In genomic region chr1:33900175-33900574, GRCm38 (mm10) we compare ENCODE assay signal across 19 mouse cellular contexts. TPM values are rescaled to one million over a fixed set of nuclear protein-coding genes. Genes with fewer than 3 reads are reported as not detected.
DNase-seq lines count a peak whose midpoint lies in the region; ATAC-seq lines count a peak whose summit lies in the region.
"Had no signal": no experiment of that assay in that cellular context is flagged by ENCODE, and none has a peak within 500 bp of the region (broad histone marks: within the 10 kb centered on the region; RNA-seq: fewer than 3 reads in every experiment).

No protein-coding gene starts in this region.

- DNase-seq in adrenal gland, adult 2 months, result peak; percentile 60
- DNase-seq in adrenal gland, postnatal 4 days (ENCODE audit: low spot score in 2 of 2), result no peak
- peak; percentile 45 for DNase-seq in lung, postnatal 36 days
- no peak for DNase-seq in lung, postnatal 14 days
- DNase-seq in NIH3T3 (ENCODE audit: low read depth), result peak; percentile 88
- peak; percentile 87 for DNase-seq in fibroblast of lung, adult 2 months (ENCODE audit: low read depth)
- no peak for DNase-seq in cerebellum, postnatal 4 days (ENCODE audit: low spot score in 2 of 2)
- DNase-seq: B cell, adult 2 months; cerebellum, adult 18-20 months; cerebellum, postnatal 36 days; gastrocnemius, postnatal 36 days; heart, postnatal 36 days; kidney, postnatal 36 days; liver, embryonic 13.5 days; lung, embryonic 14.5 days; thymus, postnatal 25 days had no signal

- ATAC-seq in inflammation-experienced regulatory T-cells, adult 6 months, result no peak
- ATAC-seq: forebrain, embryonic 13.5 days; intestine, embryonic 15.5 days had no signal

RNA-seq across cellular contexts. Expression of gene Bend6, which starts 7.4 kb away (rescaled TPM):
- 1 to 10 TPM; 1.4 to 1.9 TPM for total RNA-seq in adrenal gland, adult 2 months (2021)
- polyA plus RNA-seq in adrenal gland, adult 2 months (2012; rRNA removed), result 0.10 and 0.23 TPM in 2 replicates
- 1 to 10 TPM; 2.1 to 2.5 TPM for total RNA-seq in adrenal gland, postnatal 4 days (2021)
- polyA plus RNA-seq in inflammation-experienced regulatory T-cells, adult 6 months (2017; shearing (Covaris generic)), result 1 to 10 TPM in 2 of 3 experiments, under 1 TPM in 1; 0.96 to 8.0 (median 2.4) TPM

RNA-seq across cellular contexts. Expression of gene Dst, which starts 7.8 kb away (rescaled TPM):
- total RNA-seq in adrenal gland, adult 2 months (2021), result 100 to 1,000 TPM; 125 to 134 TPM
- polyA plus RNA-seq in adrenal gland, adult 2 months (2012; rRNA removed), result 39.7 and 53.3 TPM in 2 replicates
- 100 to 1,000 TPM; 136 to 151 TPM for total RNA-seq in adrenal gland, postnatal 4 days (2021)
- polyA plus RNA-seq in inflammation-experienced regulatory T-cells, adult 6 months (2017; shearing (Covaris generic)), result 10 to 100 TPM; 18.1 to 31.7 (median 20.6) TPM

Comparison
In these comparisons a context has a peak if more than half of its experiments do, and no peak if none do; other contexts are left out.
1. DNase-seq: peak in adrenal gland, adult 2 months (single experiment), lung, postnatal 36 days (single experiment), NIH3T3 (single experiment) and fibroblast of lung, adult 2 months (single experiment); none in adrenal gland, postnatal 4 days (0 of 2), lung, postnatal 14 days (single experiment) and cerebellum, postnatal 4 days (0 of 2).